Mouse (Mus musculus): ENCODE data around the gene Unc50. TPM values are rescaled to one million over a fixed set of nuclear protein-coding genes. Genes with fewer than 3 reads are reported as not detected.

Unc50 gene
- polyA plus RNA-seq, 1 experiment from 2014 or later, result 131 TPM

DNA sequence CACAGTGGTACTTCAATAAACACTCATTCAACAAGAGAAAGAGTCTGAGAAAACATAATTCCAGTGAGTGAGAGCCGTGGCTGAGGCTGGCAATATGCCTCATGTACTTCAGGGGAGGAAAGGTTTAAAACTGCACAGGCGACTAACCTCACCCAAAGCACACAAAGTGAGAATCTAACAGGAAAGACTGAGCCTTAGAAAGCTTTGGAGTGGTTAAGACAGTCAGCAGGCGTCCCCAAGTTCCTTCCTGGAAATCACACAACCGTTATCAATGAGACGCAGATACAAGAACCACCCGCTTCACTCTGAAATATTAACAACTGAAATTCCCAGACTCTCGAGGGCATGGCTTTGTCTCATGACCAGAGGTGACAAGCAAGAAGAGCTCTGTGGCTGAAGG, 48.5 kb downstream of the Unc50 start:
- Histone ChIP-seq H3K9me3 (no peaks in the 10 kb centered on the region), H3K4me2 (replicated peaks) (no peak overlapping the region), H3K27me3 (no peaks in the 10 kb centered on the region), H3K4me3 (replicated peaks) (no peak overlapping the region), H3K4me1 (replicated peaks) (no peaks in the 10 kb centered on the region), H3K27ac (no peak overlapping the region), H3K9ac (replicated peaks) (no peak overlapping the region), H3K36me3 (no peaks in the 10 kb centered on the region)
- no peak for ATAC-seq
- 79% methylated on average over 7 of the region's 7 CpGs for WGBS

DNA sequence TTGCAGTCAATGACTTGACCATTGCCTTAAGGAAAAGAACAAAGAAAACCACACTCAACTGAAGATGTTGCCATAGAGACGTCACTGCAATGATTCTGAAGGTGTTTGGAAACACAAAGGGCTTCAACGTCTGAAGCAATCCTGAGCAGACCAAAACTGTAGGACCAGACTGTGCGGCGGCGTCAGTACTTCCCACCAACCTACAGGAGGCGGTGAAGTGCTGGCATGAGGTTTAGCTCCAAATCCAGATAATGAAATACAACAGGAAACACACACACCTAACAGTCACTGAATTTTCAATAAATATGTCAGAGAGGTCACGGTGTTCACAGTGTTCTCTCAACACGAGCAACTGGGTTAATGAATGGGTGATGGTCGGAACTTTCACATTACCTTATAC, 49.1 kb downstream of the Unc50 start:
- Histone ChIP-seq H3K4me1 (replicated peaks) (no peaks in the 10 kb centered on the region), H3K9me3 (no peaks in the 10 kb centered on the region), H3K9ac (replicated peaks) (no peak overlapping the region), H3K27ac (no peak overlapping the region), H3K4me2 (replicated peaks) (no peak overlapping the region), H3K36me3 (no peaks in the 10 kb centered on the region), H3K27me3 (no peaks in the 10 kb centered on the region), H3K4me3 (replicated peaks) (no peak overlapping the region)
- ATAC-seq, result no peak
- WGBS, result 71% methylated on average over 9 of the region's 9 CpGs

DNA sequence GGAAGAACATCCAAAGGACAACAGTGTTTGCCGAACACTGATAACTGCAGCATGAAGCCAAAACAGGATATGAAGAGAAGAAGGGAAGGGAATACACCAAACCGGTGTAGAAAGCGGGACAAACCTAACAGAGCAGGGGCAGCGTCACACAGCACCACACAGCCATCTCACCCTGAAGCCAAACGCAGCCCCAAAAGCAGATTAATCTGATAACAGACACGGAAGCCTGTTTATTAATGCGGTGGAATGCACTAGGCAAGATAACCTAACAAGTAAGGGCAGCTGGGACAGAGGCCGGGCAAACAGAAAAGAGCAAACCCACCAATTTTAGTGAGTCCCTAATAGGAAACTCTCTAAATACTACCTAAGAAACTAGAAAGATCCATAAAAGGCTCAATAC, 49.8 kb downstream of the Unc50 start:
- 89% methylated on average over 8 of the region's 8 CpGs for WGBS
- no peaks in the 10 kb centered on the region for H3K9me3 ChIP-seq
- H3K4me1 ChIP-seq (replicated peaks), result no peaks in the 10 kb centered on the region
- no peak overlapping the region for H3K4me3 ChIP-seq (replicated peaks)
- H3K27ac ChIP-seq, result no peak overlapping the region
- H3K27me3 ChIP-seq, result no peaks in the 10 kb centered on the region
- H3K36me3 ChIP-seq, result no peaks in the 10 kb centered on the region
- no peak overlapping the region for H3K4me2 ChIP-seq (replicated peaks)
- H3K9ac ChIP-seq (replicated peaks), result no peak overlapping the region
- no peak for ATAC-seq

DNA sequence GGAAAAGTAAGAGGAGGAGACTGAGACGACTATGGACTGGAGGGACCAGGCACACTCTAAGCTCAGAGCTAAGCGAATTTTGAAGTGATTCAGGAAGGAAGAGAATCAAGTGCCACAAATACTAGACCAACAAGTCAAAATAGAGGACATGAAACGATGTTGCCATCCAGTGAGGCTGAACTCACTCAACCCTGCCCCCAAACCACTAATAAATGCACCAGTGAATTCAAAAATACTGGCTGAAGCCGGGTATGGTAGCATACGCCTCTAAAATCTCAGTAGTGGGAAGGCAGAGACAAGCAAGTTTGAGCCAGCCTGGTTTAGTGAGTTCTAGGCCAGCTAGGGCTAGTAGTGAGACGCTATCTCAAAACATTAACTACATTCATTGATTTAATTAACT, 50.8 kb downstream of the Unc50 start:
- no peak overlapping the region for H3K9ac ChIP-seq (replicated peaks)
- no peak overlapping the region for H3K27ac ChIP-seq
- H3K9me3 ChIP-seq, result no peaks in the 10 kb centered on the region
- no peaks in the 10 kb centered on the region for H3K36me3 ChIP-seq
- no peaks in the 10 kb centered on the region for H3K27me3 ChIP-seq
- 88% methylated on average over 6 of the region's 6 CpGs for WGBS
- no peak for ATAC-seq
- no peak overlapping the region for H3K4me3 ChIP-seq (replicated peaks)
- no peaks in the 10 kb centered on the region for H3K4me1 ChIP-seq (replicated peaks)
- H3K4me2 ChIP-seq (replicated peaks), result no peak overlapping the region

- Histone ChIP-seq H3K27ac (no peak overlapping the region), H3K9me3 (no peaks in the 10 kb centered on the region), H3K4me3 (replicated peaks) (no peak overlapping the region), H3K4me2 (replicated peaks) (no peak overlapping the region), H3K4me1 (replicated peaks) (no peaks in the 10 kb centered on the region), H3K27me3 (no peaks in the 10 kb centered on the region), H3K9ac (replicated peaks) (no peak overlapping the region), H3K36me3 (no peaks in the 10 kb centered on the region)
- no peak for ATAC-seq
- WGBS, result 92% methylated on average over 2 of the region's 2 CpGs
Observed at GRCm38 (mm10) chr1:37481331-37481730, 51.4 kb downstream of the Unc50 start.

- no peak overlapping the region for H3K4me3 ChIP-seq (replicated peaks)
- no peaks in the 10 kb centered on the region for H3K4me1 ChIP-seq (replicated peaks)
- peaks cover 9% of the 10 kb centered on the region; the same call in 1 of the 2 replicates for H3K36me3 ChIP-seq
- no peaks in the 10 kb centered on the region for H3K27me3 ChIP-seq
- H3K9ac ChIP-seq (replicated peaks), result no peak overlapping the region
- 90% methylated on average over 4 of the region's 4 CpGs for WGBS
- H3K9me3 ChIP-seq, result no peaks in the 10 kb centered on the region
- ATAC-seq, result no peak
- no peak overlapping the region for H3K27ac ChIP-seq
- H3K4me2 ChIP-seq (replicated peaks), result no peak overlapping the region
Observed at GRCm38 (mm10) chr1:37484612-37485011, 54.7 kb downstream of the Unc50 start.

DNA sequence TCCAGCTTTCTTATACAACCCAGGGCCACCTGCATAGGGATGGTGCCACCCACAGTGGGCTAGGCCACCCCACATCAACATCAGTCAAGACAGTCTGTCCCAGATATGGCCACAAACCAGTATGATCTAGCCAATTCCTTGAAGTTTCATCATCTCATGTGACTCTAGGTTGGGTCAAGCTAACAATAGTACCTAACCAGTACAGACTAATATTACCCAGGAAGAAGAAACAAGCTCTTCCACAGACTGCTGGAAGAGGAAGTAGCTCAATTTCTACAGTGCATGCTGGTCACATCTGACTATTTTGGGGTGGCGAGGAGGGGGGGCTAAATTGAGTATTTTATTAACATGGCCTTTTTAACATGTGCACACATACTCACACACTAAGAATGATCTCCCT, 56.5 kb downstream of the Unc50 start:
- no peaks in the 10 kb centered on the region for H3K27me3 ChIP-seq
- no peak overlapping the region for H3K4me3 ChIP-seq (replicated peaks)
- no peak overlapping the region for H3K9ac ChIP-seq (replicated peaks)
- no peak overlapping the region for H3K4me2 ChIP-seq (replicated peaks)
- no peaks in the 10 kb centered on the region for H3K9me3 ChIP-seq
- WGBS, result 88% methylated on average over 1 of the region's 1 CpGs
- no peak overlapping the region for H3K27ac ChIP-seq
- no peaks in the 10 kb centered on the region for H3K4me1 ChIP-seq (replicated peaks)
- peaks cover 9% of the 10 kb centered on the region; the same call in 1 of the 2 replicates for H3K36me3 ChIP-seq
- no peak for ATAC-seq

DNA sequence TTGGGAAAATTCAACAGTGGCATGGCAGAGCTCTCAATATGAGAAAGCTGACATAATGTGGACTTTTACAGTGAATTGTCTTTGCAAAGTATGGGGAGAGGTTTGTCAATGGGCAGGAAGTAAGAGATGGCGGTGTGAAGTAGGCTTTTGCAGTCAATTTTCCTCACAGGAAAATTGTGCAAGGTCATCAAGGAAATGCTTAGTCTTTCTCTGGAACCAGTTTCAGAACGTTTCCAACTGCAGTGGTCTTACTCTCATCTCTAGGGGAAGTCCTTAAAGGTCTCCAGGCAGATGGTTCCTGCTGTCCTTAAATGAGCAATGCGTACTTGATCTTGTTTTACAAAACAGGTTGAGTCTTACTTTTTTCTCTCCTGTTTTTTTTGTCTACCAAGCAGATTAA, 57.1 kb downstream of the Unc50 start:
- H3K9me3 ChIP-seq, result no peaks in the 10 kb centered on the region

DNA sequence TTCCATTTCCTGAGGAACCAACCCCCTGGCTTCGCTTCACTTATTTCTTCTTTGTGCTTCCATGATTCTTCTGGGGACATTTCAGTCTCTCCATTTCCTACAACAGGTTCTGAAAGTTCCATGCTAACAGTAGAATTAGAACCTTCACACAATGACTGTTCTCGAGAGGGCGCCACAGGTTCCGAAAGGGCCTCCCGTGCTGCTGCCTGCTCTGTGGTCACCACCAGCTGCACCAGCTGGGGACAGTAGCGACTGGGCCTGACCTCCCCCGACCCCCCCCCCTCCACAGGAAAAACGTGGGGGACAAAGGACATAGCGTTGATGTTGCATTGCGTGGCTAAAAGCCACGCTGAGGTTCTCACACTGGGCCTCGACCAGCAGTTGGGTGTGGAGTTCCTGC, 58.6 kb downstream of the Unc50 start:
- no peak overlapping the region for H3K9ac ChIP-seq (replicated peaks)
- no peaks in the 10 kb centered on the region for H3K4me1 ChIP-seq (replicated peaks)
- H3K36me3 ChIP-seq, result peaks cover 9% of the 10 kb centered on the region; the same call in 1 of the 2 replicates
- H3K9me3 ChIP-seq, result no peaks in the 10 kb centered on the region
- 89% methylated on average over 12 of the region's 12 CpGs for WGBS
- no peak overlapping the region for H3K27ac ChIP-seq
- H3K4me2 ChIP-seq (replicated peaks), result no peak overlapping the region
- no peaks in the 10 kb centered on the region for H3K27me3 ChIP-seq
- no peak for ATAC-seq
- H3K4me3 ChIP-seq (replicated peaks), result no peak overlapping the region

More for the DNA sequence above, 57.1 kb downstream of the Unc50 start:
- Histone ChIP-seq H3K36me3 (peaks cover 9% of the 10 kb centered on the region; the same call in 1 of the 2 replicates), H3K9ac (replicated peaks) (no peak overlapping the region), H3K4me1 (replicated peaks) (no peaks in the 10 kb centered on the region), H3K27me3 (no peaks in the 10 kb centered on the region), H3K27ac (no peak overlapping the region), H3K4me3 (replicated peaks) (no peak overlapping the region), H3K4me2 (replicated peaks) (no peak overlapping the region)
- no peak for ATAC-seq
- WGBS, result 83% methylated on average over 3 of the region's 3 CpGs

Other genes with a start within 250 kb of the Unc50 start
- gene Cnga3, start 215.7 kb upstream of the Unc50 start, polyA plus RNA-seq (2015; fragmentation: Nextera tagmentation; extraction: Ambion mirVana), result 0.15 and 0.16 TPM in 2 replicates
- gene Inpp4a, start 130.3 kb upstream of the Unc50 start, polyA plus RNA-seq (2015; fragmentation: Nextera tagmentation; extraction: Ambion mirVana), result 52.0 and 55.1 TPM in 2 replicates
- 52.8 and 54.4 TPM in 2 replicates for gene Coa5, start within 50 bp of the Unc50 start, polyA plus RNA-seq (2015; fragmentation: Nextera tagmentation; extraction: Ambion mirVana)
- 5.4 and 7.2 TPM in 2 replicates for gene Mgat4a, start 110.9 kb downstream of the Unc50 start, polyA plus RNA-seq (2015; fragmentation: Nextera tagmentation; extraction: Ambion mirVana)